Mouse (Mus musculus) thymus, postnatal 10 days (tissue): ENCODE results near the gene Sh3tc1.

ENCODE experiments used
- DNase-seq, 2 experiments: peaks; one replicate each; pipeline ENCODE4 v3.0.0; 2021; ENCODE audit warnings: low spot score in 2 of 2

Gene Sh3tc1

DNA sequence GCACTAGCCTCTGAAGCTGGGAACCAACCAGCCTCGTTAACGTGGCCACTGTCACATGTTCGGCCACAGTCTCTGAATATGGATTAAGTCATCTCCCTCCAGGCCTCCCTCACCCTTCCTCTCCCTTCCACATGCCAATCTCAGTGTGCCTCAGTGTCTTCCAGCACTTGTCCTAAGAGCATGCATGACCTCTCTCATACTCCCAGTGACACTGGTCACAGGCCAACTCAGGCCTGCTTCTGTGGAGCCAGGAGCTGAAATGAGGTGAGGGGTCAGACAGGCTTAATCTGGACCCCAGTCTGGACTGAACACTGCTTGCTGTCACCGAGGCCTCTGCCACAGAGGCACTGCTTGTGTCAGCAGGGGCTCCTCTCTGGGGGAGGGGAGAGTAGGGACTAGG, 53.5 kb downstream of the Sh3tc1 start:
- DNase-seq: no peak

- DNase-seq: no peak
Measured at GRCm38 (mm10) chr5:35685079-35685478, 54.7 kb downstream of the Sh3tc1 start.

GRCm38 (mm10) chr5:35680958-35681357, 58.8 kb downstream of the Sh3tc1 start:
- no peak for DNase-seq

DNA sequence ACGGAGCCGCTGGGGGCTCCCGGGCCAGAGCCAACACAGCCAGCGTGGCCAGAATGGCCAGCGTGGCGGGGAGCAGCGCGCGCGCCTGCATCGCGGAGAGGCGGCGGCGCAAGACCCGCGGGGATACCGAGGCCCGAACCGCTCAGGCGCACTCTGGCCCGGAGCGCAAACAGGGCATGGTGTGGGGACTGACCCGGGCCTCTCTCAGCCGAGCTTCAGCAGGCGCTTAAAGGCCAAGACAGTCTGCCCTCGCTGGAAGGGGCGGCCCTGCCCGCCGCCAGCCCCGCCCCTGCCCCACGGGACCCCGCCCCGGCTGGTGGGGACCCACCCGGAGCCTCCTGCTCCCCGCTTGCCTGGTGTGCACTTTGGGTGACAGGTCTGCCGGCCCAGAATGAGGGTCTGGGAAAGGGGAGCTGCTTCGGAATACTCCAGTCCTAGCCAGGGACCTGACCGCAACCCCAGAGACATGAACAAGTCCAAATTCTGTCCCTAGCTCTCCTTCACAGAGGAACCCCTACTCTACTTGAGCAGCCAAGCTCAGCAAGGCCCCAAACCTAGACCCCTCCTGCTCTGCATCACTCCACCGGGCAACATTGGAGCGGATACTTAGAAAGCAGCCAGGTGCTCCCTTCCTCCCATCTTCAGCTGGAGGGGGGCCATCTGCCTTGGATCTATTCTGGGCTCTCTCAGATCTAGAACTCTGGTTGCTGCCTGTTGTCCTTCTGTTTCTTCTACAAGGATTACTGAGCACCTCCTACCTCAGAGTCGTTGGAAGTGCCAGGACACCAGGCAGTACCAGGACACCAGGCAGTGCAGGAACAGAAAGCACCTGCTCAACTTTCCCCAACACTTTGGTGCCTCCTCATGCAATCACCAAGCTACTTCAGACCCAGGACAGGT, 60.3 kb downstream of the Sh3tc1 start, which contains the start of gene Htra3:
TSS of gene Htra3 (minus strand) at position 527 of the 900 bp plus-strand sequence.
- DNase-seq: no peak

DNA sequence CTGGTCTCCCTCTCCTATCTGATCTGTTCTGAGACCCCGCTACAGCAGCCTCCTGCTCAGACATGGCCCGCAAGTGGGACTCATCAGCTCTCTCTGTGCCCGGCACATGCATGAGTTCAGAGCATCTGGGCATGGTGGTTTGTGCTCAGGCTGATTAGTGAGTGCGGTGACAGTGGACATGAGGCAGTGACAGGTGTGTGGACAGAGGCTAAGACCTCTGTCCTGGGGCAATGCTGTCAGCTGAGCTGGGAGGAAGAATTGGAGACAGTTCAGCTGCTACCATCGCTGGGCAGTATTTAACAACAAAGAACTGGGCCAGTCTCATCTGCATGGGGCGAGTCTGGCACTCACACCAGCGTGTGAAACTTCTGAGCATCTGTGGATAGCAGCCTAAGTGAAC, 62.8 kb downstream of the Sh3tc1 start:
- no peak for DNase-seq

DNA sequence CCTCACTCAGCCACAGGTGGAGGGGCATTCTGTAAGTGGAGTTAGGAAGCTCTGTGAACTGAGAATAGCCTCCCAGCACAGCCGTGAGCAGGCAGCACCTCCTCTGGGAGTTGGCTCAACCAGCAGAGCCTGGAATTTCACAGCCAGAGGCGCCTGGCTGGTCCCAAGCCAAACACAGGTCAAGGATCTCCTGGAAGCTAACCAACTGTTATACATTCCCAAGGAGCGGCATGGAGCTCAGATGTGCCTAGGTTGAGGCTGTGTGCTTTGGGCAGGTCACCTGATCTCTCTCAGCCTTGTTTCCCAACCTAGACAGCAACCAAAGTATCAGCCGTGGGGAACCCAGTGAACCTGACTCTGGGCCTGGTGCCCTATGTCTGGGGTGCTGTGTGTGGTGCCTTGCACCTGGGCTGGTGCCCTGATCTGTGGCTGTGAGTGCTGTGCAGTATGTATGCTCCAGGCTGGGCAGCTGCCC, 65.7 kb downstream of the Sh3tc1 start:
- no peak for DNase-seq

- no peak for DNase-seq
Measured at GRCm38 (mm10) chr5:35673086-35673485, 66.7 kb downstream of the Sh3tc1 start.

- DNase-seq: no peak
Measured at GRCm38 (mm10) chr5:35672581-35672980, 67.2 kb downstream of the Sh3tc1 start.

GRCm38 (mm10) chr5:35671474-35671891, 68.3 kb downstream of the Sh3tc1 start:
- no peak for DNase-seq

- no peak for DNase-seq
Measured at GRCm38 (mm10) chr5:35670412-35670801, 69.4 kb downstream of the Sh3tc1 start.

GRCm38 (mm10) chr5:35669747-35670411, 69.9 kb downstream of the Sh3tc1 start:
- DNase-seq: no peak

GRCm38 (mm10) chr5:35666152-35666551, 73.6 kb downstream of the Sh3tc1 start:
- no peak for DNase-seq

GRCm38 (mm10) chr5:35662021-35662545, 77.7 kb downstream of the Sh3tc1 start:
- no peak for DNase-seq

GRCm38 (mm10) chr5:35661210-35661609, 78.6 kb downstream of the Sh3tc1 start:
- no peak for DNase-seq

GRCm38 (mm10) chr5:35659503-35659902, 80.3 kb downstream of the Sh3tc1 start:
- no peak for DNase-seq

- DNase-seq: no peak
Measured at GRCm38 (mm10) chr5:35655753-35656485, 83.9 kb downstream of the Sh3tc1 start.

GRCm38 (mm10) chr5:35653743-35654395, 85.9 kb downstream of the Sh3tc1 start:
- DNase-seq: no peak

DNA sequence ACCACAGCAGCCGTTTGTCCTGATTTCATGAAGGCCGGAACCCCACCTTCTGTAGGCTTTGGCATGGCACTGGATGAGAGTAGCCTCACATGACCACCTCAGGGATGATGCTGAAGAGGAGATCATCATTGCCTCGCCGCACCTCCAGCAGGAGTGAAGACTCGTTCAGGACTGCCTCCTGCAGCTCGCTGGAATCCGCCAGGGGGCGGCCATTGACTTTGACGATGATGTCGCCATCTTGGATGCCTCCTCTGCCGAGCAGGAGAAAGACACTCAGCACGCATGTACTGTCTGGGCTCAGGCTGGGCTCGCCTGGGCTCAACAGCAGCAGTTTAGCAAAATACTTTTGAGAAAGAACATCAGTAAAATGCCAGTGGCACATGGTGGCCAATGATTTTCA, 86.9 kb downstream of the Sh3tc1 start:
- DNase-seq: no peak

- DNase-seq: no peak
Measured at GRCm38 (mm10) chr5:35652319-35652718, 87.5 kb downstream of the Sh3tc1 start.

GRCm38 (mm10) chr5:35648230-35648629, 91.6 kb downstream of the Sh3tc1 start:
- DNase-seq: no peak

GRCm38 (mm10) chr5:35647562-35647961, 92.2 kb downstream of the Sh3tc1 start:
- no peak for DNase-seq
